Mouse (Mus musculus) heart, embryonic 12.5 days (tissue): ENCODE measurements around the gene Ank3. TPM values are rescaled to one million over a fixed set of nuclear protein-coding genes. Genes with fewer than 3 reads are reported as not detected.
A peak's percentile ranks its signal among the peaks of the same experiment; 100 is the strongest.

ENCODE experiments used
- ATAC-seq: fragments of 200-750 bp; cut with Nextera tagmentation; 2 replicates; pipeline ENCODE4 v1.8.0; 2017; ENCODE audit warnings: moderate TSS enrichment, moderate library complexity; ENCODE audit not compliant: insufficient number of reproducible peaks, low FRiP score
- H3K27ac ChIP-seq: fragments of 300-500 bp; sonication (generic); 2 replicates; pipeline ENCODE4 v1.5.1; 2016; ENCODE audit warnings: mild to moderate bottlenecking, moderate library complexity; ENCODE audit not compliant: poor library complexity, severe bottlenecking
- H3K27me3 ChIP-seq: fragments of 300-500 bp; sonication (generic); replicated peaks from 2 replicates; pipeline ENCODE4 v1.6.1; 2016; ENCODE audit warnings: mild to moderate bottlenecking, moderate library complexity
- H3K36me3 ChIP-seq: fragments of 300-500 bp; sonication (generic); 2 replicates; pipeline ENCODE4 v1.6.1; 2016; ENCODE audit warnings: mild to moderate bottlenecking, moderate library complexity
- H3K4me1 ChIP-seq: fragments of 300-500 bp; sonication (generic); replicated peaks from 2 replicates; pipeline ENCODE4 v1.6.1; 2016; ENCODE audit warnings: mild to moderate bottlenecking
- H3K4me2 ChIP-seq: fragments of 300-500 bp; sonication (generic); 2 replicates; pipeline ENCODE4 v1.6.1; 2016; ENCODE audit warnings: mild to moderate bottlenecking, moderate library complexity
- H3K4me3 ChIP-seq: fragments of 300-500 bp; sonication (generic); 2 replicates; pipeline ENCODE4 v1.5.1; 2016; ENCODE audit warnings: mild to moderate bottlenecking
- H3K9ac ChIP-seq: fragments of 300-500 bp; sonication (generic); 2 replicates; pipeline ENCODE4 v1.6.1; 2016; ENCODE audit warnings: mild to moderate bottlenecking, moderate library complexity
- H3K9me3 ChIP-seq: fragments of 300-500 bp; sonication (generic); replicated peaks from 2 replicates; pipeline ENCODE4 v1.6.1; 2016; ENCODE audit warnings: mild to moderate bottlenecking, moderate library complexity
- WGBS: fragments of 180-500 bp; shearing (Covaris S2); methylation state at CpG from one replicate; pipeline ENCODE4 v1.1.7; 2016; 5-methylcytosine and 5-hydroxymethylcytosine counted together
- polyA plus RNA-seq: library from polyadenylated mRNA; unstranded; fragments of >200 nt; fragmentation: Nextera tagmentation; extraction: Ambion mirVana; gene quantifications from 2 replicates; pipeline ENCODE4 v1.2.1, GENCODE M21; 2016

Gene Ank3
- polyA plus RNA-seq, 1 experiment from 2014 or later = 61.9 TPM

DNA sequence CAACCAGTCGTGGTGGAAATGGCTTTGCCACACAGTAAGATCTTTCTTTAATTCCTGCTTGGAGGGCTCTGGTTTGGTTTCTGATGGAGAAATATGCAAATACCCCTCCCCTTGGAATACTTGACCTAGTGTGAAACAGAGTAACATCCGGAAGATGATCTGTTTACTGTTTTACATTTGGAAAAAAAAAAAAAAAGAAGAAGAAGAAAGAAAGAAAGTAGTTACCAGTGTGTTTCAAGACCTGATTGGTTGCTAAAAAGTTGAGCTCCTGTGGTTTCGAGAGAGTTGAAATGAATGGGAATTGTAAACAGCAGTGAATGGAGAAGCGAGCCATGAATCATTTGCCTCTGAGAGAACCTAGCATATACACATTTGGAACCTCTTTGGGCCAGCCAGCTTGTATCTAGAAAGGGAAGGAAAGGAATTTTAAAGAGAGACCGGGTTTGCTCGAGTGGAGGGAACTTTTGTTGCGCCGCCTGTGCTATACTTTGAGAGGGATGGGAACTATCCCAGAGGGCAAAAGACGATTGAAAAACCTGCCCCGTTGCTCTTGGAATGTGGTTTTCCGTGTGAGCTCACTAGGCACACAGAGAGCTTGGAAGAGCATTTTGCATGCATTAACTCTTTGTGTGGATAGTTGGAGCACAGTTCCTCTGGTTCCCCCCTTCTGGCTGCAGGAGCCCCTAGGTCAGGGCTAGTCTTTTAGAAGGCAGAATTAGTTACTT is 527.7 kb downstream of the Ank3 start:
- Histone ChIP-seq H3K9ac (peak overlapping the region; percentile 61; the same call in 1 of the 2 replicates), H3K4me1 (peaks cover 44% of the 10 kb centered on the region), H3K4me3 (peak overlapping the region; percentile 47), H3K9me3 (no peaks in the 10 kb centered on the region), H3K36me3 (peaks cover 15% of the 10 kb centered on the region), H3K27ac (peak overlapping the region; percentile 84), H3K4me2 (peak overlapping the region; percentile 75), H3K27me3 (no peaks in the 10 kb centered on the region)
- ATAC-seq = no peak
- WGBS = 10% methylated on average over 11 of the region's 11 CpGs

DNA sequence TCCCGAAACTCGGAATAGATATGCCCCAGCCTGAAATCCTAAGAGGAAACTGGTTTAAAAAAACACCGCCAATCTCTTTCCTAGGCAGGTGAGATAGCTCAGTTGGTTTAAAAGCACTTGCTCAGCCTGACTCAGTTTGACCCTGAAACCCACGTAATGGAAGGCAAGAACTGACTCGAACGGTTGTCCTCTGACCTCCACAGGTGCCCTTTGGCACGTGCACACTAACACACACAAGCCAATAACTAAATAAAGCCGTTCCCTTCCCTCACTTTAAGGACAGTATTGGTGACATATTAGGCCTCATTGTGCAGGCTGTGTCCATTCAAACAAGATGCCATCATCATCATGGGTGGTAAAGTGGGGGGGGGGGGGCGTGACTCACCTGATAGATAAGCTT is 528.4 kb downstream of the Ank3 start:
- Histone ChIP-seq H3K27ac (no peak overlapping the region), H3K9me3 (no peaks in the 10 kb centered on the region), H3K27me3 (no peaks in the 10 kb centered on the region), H3K36me3 (peaks cover 19% of the 10 kb centered on the region), H3K4me3 (peak overlapping the region; percentile 31), H3K9ac (peak overlapping the region; percentile 52; the same call in 1 of the 2 replicates), H3K4me2 (peak overlapping the region; percentile 75), H3K4me1 (peaks cover 42% of the 10 kb centered on the region)
- WGBS = 22% methylated on average over 9 of the region's 9 CpGs
- ATAC-seq = no peak

DNA sequence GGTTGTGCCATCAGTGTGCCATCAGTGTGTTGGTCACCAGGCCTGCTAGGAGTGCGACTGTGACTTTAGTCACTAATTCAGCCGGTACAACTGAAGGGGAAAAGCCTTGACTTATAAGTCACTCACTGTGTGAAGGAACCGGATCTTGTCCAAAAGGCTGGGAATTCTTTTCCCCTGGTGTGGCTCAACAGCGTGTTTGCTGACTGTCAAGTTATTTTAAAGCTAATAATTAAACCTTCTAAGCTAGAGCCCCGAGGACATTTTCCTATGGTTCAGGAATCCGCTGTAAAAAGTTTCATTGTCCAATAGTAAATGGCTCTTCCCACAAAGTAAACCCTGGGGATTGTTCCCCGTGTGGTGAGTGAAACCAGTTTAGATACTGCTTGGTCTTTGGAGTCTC is 529.8 kb downstream of the Ank3 start:
- 74% methylated on average over 7 of the region's 7 CpGs for WGBS
- Histone ChIP-seq H3K27me3 (no peaks in the 10 kb centered on the region), H3K27ac (no peak overlapping the region)

DNA sequence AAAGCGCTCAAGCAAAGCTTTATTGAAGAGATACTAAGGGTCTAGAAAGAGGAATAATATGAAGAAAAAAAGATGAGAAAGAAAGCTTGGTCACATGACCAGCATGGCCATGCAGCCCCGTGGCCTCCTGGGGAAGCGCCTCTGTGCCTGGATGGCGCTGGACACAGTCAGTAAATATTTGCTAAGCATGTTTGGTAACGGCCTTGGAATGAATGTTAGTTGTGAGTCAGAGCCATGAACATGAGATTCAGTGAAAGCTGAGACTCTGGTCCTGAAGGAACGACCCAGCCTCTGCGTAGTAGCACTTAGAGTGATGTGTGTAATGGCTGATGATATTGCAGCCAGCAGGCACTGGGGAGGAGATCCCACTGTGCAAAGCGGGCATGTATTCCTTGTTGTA is 531.9 kb downstream of the Ank3 start:
- 88% methylated on average over 8 of the region's 8 CpGs for WGBS
- Histone ChIP-seq H3K4me2 (no peak overlapping the region), H3K27me3 (no peaks in the 10 kb centered on the region), H3K4me1 (peaks cover 14% of the 10 kb centered on the region), H3K4me3 (no peak overlapping the region), H3K27ac (no peak overlapping the region), H3K9ac (no peak overlapping the region), H3K36me3 (peaks cover 49% of the 10 kb centered on the region), H3K9me3 (no peaks in the 10 kb centered on the region)
- no peak for ATAC-seq

More for the DNA sequence above, 529.8 kb downstream of the Ank3 start:
- H3K4me2 ChIP-seq = no peak overlapping the region
- no peak for ATAC-seq
- H3K4me1 ChIP-seq = peaks cover 34% of the 10 kb centered on the region
- no peak overlapping the region for H3K9ac ChIP-seq
- no peak overlapping the region for H3K4me3 ChIP-seq
- H3K9me3 ChIP-seq = no peaks in the 10 kb centered on the region
- H3K36me3 ChIP-seq = peaks cover 29% of the 10 kb centered on the region

DNA sequence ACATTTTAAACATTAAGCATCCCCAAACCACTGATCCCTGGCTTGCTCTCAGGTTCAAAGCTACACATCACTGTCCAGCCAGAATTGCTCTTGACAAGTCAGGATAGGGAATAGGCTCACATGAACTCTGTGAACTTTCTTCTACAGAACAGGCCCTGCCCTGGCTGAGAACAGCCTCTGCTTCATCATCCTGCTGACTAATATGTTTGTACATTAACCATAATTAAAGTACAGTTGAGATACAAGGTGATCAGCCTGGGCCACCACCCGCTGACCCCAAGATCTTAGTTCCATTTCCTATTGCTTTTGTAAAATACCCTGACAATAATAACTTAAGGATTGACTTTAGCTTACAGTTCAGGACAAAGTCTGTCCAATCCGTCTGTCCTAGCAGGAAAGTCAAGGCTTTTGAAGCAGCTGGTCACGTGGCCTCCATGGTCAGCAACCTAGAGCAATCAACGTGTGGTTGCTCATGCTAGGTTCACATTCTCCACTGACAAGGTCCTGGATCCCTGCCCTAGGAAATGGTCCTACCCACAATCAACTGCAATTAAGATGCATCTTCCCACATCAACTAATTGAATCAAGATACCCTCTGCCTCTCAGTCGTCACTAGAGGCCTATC is 538.0 kb downstream of the Ank3 start:
- H3K4me2 ChIP-seq = no peak overlapping the region
- 79% methylated on average over 5 of the region's 5 CpGs for WGBS
- peaks cover 71% of the 10 kb centered on the region for H3K36me3 ChIP-seq

DNA sequence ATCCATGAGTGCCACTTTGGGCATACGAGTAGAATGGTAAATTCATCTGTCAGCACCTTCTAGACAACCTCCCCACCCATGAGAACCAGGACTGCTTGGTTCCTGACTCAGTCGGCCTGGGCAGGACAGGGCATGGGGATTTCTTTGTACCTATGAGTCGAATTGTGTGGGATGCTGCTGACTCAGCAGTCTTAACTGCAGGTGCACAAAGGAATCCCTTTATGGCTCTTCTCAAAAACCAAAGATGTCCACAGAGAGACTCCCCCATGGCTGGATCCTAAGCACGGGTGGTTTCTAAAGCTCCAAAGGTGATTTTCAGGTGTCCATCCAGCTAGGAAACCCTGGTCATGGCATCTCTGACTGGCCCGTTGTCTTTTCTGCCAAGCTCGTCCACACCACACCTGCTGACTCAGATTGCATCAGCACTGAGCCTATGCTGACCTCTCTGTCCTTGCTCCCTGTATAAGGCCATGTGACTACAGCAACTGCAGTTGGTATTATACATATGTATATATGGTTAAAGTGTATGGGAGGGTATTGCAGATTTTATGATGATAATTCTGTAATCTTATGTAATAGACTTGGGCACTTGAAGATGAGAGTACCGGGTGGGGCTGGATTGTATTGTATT is 538.8 kb downstream of the Ank3 start:
- no peak for ATAC-seq
- Histone ChIP-seq H3K4me1 (peaks cover 3% of the 10 kb centered on the region), H3K36me3 (peaks cover 69% of the 10 kb centered on the region), H3K4me2 (no peak overlapping the region), H3K9me3 (0 out of 2 replicates have a peak, but pooled peaks cover 3% of the 10 kb centered on the region), H3K4me3 (no peak overlapping the region), H3K27ac (no peak overlapping the region), H3K9ac (no peak overlapping the region), H3K27me3 (no peaks in the 10 kb centered on the region)
- 77% methylated on average over 7 of the region's 7 CpGs for WGBS

More for the DNA sequence above, 538.0 kb downstream of the Ank3 start:
- Histone ChIP-seq H3K27me3 (no peaks in the 10 kb centered on the region), H3K4me3 (no peak overlapping the region), H3K9me3 (0 out of 2 replicates have a peak, but pooled peaks cover 3% of the 10 kb centered on the region), H3K27ac (no peak overlapping the region), H3K9ac (no peak overlapping the region), H3K4me1 (no peaks in the 10 kb centered on the region)
- ATAC-seq = no peak

DNA sequence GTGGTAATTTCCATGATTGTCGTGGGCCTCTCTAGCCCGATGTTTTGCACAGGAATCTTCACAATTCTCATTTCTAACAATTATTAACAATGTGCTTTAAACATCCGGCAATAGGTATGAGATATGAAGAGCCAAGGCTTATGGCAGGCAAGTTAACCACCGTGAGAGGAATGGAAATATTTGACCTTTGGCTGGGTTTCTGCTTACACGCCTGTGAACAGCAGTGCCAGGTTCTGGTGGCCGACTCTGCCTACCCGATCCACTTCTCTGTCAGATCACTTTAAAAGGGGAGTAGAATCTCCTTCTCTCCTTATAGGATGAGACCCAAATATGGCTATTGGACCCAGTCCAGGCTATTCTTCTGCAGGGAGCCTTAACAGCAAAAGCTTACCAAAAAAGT is 540.6 kb downstream of the Ank3 start:
- no peak overlapping the region for H3K27ac ChIP-seq
- H3K4me3 ChIP-seq = no peak overlapping the region
- no peak overlapping the region for H3K4me2 ChIP-seq
- H3K4me1 ChIP-seq = peaks cover 17% of the 10 kb centered on the region
- no peaks in the 10 kb centered on the region for H3K27me3 ChIP-seq
- 86% methylated on average over 7 of the region's 7 CpGs for WGBS
- no peak for ATAC-seq
- H3K36me3 ChIP-seq = peaks cover 52% of the 10 kb centered on the region
- H3K9me3 ChIP-seq = 0 out of 2 replicates have a peak, but pooled peaks cover 3% of the 10 kb centered on the region
- H3K9ac ChIP-seq = no peak overlapping the region

DNA sequence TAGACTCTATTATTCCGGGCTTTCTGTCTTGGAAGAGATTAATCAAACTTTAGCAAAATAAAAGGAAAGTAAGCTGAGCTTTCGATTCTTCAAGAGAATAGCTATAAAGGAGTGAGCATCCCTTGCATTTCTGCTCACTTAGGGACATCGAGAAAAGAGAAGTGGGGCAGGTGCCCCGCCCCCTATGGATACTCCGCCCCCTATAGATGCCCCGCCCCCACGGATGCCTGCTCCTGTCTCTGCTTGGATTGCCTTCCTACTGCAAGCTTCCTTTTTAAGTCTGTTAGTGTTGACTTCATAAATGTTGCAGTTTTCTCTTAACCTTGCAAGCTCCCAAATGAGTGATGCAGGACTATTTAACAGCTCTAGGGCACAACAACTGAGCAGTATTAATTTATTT is 541.4 kb downstream of the Ank3 start:
- no peak for ATAC-seq
- 67% methylated on average over 7 of the region's 7 CpGs for WGBS
- no peak overlapping the region for H3K27ac ChIP-seq
- no peak overlapping the region for H3K4me2 ChIP-seq
- H3K36me3 ChIP-seq = peaks cover 44% of the 10 kb centered on the region
- H3K4me1 ChIP-seq = peaks cover 25% of the 10 kb centered on the region
- no peaks in the 10 kb centered on the region for H3K27me3 ChIP-seq
- 0 out of 2 replicates have a peak, but pooled peaks cover 3% of the 10 kb centered on the region for H3K9me3 ChIP-seq
- H3K9ac ChIP-seq = no peak overlapping the region
- no peak overlapping the region for H3K4me3 ChIP-seq

DNA sequence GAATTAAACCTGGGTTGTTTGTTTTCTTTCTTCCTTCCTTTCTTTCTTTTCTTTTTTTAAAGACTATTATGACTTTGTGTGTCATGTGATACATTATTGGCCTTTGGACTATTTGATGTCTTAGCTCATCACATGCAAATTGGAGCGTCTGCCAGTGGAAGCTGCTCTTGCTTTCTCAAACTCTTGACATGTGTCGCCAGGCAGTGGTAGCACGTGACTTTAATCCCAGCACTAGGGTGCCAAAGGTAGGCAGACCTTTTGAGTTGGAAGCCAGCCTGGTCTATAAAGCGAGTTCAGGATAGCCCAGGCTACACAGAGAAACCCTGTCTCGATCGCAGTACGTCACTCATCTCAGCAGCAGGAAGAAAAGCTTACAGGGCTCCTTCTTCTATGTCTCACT is 542.4 kb downstream of the Ank3 start:
- Histone ChIP-seq H3K4me3 (no peak overlapping the region), H3K4me1 (peaks cover 31% of the 10 kb centered on the region), H3K36me3 (peaks cover 36% of the 10 kb centered on the region), H3K9me3 (0 out of 2 replicates have a peak, but pooled peaks cover 3% of the 10 kb centered on the region), H3K27me3 (no peaks in the 10 kb centered on the region), H3K27ac (no peak overlapping the region), H3K9ac (no peak overlapping the region), H3K4me2 (no peak overlapping the region)
- 92% methylated on average over 7 of the region's 7 CpGs for WGBS
- ATAC-seq = no peak

DNA sequence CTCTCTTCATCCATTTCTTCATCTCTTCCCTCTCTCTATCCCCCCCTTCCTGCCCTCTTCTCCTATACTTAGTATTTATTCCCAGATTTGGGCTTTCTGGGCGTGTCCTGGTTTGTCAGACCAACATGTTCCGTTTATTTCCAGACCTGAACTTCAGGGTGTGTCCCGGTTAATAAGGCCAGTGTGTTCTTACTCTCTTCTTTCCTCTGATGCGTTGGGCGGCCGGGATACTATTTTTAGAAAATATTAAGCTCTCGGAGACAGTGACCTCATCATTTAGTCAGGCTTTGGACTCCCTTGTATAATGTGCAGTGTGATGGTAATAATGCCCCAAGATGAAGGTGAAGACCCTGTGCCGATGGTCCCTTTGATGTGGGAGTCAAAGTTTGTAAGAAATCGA is 546.3 kb downstream of the Ank3 start:
- H3K36me3 ChIP-seq = peaks cover 11% of the 10 kb centered on the region; the same call in 1 of the 2 replicates
- H3K9ac ChIP-seq = no peak overlapping the region
- peaks cover 44% of the 10 kb centered on the region for H3K4me1 ChIP-seq
- no peak overlapping the region for H3K4me3 ChIP-seq
- H3K27me3 ChIP-seq = no peaks in the 10 kb centered on the region
- 53% methylated on average over 9 of the region's 9 CpGs for WGBS
- no peak for ATAC-seq
- 0 out of 2 replicates have a peak, but pooled peaks cover 3% of the 10 kb centered on the region for H3K9me3 ChIP-seq
- no peak overlapping the region; the same call in 1 of the 2 replicates for H3K27ac ChIP-seq
- H3K4me2 ChIP-seq = peak overlapping the region; percentile 31; the same call in 1 of the 2 replicates

DNA sequence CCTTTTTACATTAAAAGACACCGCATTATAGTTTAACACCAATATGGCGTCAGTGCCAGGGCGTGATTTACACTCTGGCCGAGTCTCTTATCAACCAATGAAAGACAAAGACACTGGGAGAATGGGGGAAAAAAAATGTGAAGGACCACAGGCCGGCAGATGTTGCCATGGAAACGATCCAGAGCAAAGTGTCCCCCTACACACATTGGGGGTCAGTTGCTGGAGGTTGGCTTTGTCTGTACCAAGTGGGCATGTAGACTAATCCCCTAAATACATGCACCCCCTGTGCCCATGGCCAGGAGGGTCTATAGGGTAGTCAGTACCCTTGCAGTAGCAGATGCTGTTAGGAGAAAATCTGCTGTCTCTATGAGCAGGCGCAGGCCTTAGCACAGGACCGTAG is 547.3 kb downstream of the Ank3 start:
- Histone ChIP-seq H3K4me2 (no peak overlapping the region), H3K9me3 (no peaks in the 10 kb centered on the region), H3K27ac (no peak overlapping the region), H3K4me3 (no peak overlapping the region), H3K27me3 (no peaks in the 10 kb centered on the region), H3K9ac (no peak overlapping the region), H3K4me1 (peaks cover 46% of the 10 kb centered on the region), H3K36me3 (0 out of 2 replicates have a peak, but pooled peaks cover 2% of the 10 kb centered on the region)
- 76% methylated on average over 8 of the region's 8 CpGs for WGBS
- ATAC-seq = no peak
